Mouse (Mus musculus) cerebellum, adult 18-20 months (tissue): Measurements from ENCODE around the gene Rpl37.

ENCODE experiments used
- DNase-seq, 2 experiments: peaks; one replicate each; pipeline ENCODE4 v3.0.0; 2021

Rpl37 gene

DNA sequence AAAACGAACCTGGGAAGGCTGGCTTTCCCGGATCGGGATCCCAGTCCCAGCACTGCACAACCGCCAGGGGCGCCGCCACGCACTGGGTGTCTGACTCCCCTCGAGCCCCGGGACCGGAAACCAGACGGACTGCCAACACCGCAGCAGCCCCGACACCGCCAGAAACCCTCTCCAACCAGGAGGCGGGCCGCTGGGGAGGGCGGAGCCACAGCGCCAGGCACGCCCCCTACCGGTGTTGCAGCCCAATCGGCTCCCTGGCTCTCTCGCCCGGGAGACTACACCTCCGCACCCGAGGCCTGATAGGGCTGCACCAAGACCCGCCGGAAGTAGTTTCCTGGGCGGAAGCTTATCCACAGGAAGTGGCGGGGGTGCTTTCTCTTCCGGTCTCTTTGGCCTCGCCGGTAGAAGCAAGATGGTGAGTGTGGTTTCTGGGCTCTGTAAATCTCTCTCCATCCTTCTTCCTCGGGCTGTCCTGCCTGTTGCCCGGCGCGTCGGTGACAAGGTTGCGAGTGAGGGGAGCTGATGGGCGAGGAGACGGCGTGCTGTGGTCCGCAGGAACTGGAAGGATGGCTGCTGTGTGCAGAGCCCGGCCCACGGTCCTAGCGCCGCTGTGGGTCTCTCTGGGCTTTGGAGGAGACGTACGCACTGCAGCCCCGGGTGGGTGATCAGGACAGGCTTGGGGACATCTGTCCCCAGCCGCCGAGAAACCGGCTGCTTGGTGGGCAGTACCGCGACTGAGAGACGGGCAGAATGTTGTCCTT is at the start of gene Rpl37:
Rpl37 (plus strand) TSS at position 376 of the 761 bp plus-strand sequence.
- peak; percentile 98 for DNase-seq

DNA sequence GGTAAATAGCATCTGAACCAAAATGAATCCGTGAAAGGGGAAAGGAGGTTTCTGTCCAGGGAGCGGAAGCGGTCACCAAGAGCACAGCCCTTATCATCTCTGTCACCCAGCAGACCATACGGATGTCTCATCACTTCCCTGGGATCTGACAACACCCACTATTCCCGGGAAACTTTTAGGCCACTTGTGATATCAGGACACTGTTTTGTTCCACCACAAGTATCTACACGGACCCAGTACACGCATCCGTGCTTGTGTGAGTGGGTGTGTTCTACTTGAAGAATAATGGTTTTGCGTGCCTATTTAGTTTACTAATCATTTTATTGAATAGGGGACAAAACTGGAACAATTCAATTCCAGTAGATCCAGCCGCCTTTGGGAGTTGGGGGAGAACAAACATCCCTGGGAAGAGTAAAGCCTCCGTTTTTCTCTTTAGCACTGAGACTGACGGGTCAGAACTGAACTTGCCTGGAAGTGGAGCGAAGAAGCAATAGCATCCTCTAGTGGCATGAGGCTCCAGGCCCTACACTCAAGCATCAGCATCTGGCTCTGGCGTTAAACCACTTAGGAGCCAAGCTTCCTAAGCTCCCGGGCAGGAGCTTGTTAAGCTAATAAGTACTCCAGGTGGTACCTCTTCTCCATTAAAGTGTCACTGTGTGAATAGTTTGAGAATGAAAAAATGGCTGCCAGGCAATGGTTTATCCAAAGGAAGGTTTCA is 47.5 kb upstream of the Rpl37 start:
- peak; percentile 55 to 58 for DNase-seq

DNA sequence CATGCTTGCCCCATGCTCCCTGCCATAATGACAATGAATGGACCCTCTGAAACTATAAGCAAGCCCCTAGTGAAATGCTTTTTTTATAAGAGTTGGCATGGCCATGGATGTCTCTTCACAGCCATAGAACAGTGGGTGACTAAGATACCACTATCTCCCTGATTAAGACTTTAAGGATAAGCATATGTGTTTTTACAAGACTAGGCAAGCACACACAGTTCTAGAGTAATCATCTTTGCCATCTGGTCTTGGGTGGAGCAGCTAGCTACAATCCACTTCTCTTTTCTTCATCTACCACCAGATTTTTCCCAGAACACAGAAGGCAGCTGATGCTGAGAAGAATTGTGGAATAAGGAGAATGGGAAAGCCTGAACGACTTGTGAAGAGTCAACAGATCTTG is 35.2 kb upstream of the Rpl37 start:
- DNase-seq: no peak

DNA sequence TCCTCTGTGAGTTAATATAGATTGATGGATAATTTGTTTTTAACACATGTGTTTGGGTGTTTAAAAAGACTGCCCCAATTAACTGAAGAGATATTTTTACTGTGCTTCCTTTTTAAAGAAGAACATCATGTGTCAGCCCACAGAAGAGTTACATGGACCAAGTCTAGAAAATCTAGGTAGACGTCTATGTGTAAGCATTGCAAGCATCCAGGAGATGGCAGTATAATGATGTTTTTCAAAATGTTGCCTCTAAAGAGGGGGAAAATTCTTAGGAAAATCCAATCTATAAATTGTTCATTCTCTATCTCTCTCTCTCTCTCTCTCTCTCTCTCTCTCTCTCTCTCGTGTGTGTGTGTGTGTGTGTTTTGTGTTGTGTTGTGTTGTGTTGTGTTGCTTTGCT is 30.3 kb upstream of the Rpl37 start:
- DNase-seq: no peak

DNA sequence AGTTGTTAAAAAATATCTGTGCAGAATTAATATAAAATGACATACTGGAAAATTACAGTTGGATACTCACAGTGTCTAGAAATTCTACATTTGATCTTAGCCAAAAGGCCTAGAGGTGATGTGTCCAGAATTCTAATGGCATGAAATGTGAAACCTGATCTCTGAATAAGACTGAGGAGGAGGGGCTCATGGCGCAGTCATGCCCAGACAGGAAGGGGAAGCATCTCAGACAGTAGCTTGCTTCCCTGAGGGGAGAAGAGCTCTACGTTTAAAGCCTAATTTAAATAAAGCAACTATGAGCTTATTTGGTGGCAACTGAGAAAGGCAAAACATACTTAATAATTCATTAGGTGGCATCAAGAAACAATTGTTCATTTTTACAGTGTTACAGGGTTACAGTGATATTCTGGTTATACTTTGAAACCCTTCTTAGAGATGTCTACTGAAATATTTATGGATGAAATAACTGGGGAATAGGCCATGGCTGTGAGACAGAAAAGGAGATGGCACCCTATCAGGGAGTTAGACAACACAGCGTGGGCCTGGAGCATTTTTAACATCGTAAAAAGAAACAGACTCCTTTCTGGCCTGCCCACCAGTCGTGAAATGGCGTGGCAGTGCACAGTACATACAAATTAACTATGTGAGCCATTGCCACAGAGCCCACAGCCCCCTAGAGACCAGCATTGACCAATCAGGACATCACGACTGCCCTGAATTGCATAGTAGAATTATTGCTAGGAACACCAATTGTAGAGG is 27.4 kb upstream of the Rpl37 start:
- no peak for DNase-seq

DNA sequence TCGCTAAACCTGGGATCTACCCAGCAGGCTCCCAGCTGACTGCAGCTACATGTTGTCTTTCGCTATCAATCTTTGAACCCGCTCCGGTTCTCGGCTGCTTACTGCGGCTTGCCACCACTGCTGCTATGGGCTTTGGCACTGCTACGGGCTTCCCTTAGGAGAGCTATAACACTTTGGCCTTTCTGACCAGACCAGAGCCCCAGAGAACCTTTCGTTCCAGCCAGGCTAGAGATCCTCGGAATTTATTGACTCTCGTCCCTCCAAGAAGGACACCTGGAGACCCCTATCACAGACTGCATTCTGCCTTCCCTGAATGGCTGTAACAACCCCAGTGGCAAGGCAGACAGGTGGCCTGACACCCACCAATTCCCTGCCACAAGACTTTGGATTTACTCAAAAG is 26.3 kb upstream of the Rpl37 start:
- no peak for DNase-seq

DNA sequence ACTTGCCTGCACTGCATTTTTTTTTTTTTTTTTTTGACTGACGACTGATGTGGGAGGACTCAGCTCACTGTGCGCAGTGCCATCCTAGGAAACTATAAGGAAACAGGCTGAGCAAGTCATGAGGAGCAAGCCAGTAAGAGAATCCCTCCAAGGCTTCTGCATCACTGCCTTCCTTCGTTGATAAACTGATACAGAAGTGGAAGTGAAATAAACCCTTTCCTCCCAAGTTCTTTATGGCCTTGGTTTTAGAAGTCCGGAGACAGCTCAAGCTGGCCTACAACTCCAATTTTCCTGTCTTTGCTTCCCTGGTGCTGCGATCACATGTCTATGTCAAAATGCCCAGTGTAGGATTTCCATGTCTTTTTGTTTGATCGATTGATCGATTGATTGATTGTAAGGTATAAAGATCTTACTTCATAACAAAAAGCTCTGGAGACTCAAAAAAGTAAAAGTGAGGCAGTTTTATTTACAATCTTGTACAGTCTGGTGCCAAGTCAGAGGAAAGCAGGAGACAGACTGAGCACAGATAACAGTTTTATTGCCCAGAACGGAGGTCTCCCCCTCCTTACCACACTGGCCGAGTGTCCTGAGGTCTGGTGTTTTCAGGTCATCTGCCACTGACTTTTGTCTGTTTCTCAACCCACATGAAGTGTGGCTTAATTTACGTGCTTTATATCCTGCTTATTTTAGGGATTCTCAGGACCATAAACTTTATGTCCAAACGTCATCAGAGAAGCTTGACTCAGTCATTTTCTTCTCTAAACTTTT is 20.7 kb upstream of the Rpl37 start:
- DNase-seq: no peak

DNA sequence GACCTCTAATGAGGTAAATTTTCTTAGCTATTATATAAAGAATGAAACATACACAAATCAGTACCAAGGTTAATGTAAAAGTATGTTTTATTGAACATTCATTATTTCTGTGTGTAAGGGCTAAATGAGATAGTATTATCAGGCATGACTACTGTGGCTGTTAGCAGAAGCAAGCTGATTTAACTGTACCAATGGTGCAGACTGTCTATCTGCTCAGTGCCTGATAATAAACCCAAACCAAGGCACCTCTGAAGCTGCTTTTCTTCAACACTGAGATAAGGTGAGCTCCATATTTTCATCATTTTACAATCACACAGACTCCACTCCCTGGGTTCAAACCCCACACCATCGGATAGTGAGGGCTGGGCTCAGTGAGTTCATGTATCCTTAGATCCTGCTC is 19.1 kb upstream of the Rpl37 start:
- no peak for DNase-seq

DNA sequence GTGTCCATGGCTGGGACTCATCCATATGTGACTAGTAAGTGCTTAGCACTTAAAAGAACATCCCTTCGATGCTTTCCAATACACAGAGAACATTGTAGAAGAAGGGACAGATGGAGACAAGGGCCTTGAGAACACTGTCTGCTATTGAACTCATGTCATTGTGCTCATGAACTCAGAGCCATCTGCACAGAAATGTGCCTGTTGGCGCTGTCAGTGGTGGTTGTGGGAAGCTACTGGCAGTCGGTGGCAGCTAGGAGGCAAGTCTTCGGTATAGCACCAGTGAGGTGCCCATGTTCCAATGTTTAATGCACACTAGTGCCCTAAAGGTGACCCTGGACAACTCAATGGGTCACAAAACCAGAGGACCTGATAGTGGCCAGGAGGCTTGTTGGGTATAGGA is 14.1 kb upstream of the Rpl37 start:
- DNase-seq: no peak

DNA sequence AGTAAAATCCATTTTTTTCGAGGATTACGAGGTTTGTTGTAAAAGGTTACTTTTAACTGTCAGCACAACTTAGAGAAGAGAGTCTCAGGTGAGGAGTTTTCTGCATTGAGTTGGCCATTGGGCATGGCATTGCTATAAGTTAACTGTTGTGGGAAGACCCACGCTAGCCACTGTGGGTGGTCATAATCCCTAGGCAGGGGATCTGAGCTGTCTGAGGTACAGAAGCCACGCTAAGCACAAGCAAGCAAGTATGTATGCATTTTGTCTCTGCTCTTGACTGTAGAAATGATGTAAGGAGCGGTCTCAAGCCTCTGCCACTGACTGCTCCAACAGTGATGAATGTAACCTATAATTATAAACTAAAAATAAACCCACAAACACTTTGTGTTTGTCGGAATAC is 10.6 kb upstream of the Rpl37 start:
- DNase-seq: no peak

DNA sequence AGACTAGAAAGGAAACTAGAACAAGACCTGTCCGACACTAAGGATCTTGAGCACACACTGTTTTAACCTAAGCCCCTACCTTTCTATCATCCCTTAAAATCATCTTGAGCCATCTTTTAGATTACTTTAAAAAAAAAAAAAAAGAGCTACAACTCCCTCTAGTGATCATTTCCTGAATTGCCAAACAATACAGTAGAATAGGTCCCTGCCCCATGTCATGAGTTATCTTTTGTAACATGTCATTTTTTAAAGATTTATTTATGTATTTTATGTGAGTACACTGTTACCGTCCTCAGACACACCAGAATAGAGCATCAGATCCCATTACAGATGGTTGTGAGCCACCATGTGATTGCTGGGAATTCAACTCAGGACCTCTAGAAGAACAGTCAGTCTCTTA is 10.2 kb upstream of the Rpl37 start:
- DNase-seq: no peak

DNA sequence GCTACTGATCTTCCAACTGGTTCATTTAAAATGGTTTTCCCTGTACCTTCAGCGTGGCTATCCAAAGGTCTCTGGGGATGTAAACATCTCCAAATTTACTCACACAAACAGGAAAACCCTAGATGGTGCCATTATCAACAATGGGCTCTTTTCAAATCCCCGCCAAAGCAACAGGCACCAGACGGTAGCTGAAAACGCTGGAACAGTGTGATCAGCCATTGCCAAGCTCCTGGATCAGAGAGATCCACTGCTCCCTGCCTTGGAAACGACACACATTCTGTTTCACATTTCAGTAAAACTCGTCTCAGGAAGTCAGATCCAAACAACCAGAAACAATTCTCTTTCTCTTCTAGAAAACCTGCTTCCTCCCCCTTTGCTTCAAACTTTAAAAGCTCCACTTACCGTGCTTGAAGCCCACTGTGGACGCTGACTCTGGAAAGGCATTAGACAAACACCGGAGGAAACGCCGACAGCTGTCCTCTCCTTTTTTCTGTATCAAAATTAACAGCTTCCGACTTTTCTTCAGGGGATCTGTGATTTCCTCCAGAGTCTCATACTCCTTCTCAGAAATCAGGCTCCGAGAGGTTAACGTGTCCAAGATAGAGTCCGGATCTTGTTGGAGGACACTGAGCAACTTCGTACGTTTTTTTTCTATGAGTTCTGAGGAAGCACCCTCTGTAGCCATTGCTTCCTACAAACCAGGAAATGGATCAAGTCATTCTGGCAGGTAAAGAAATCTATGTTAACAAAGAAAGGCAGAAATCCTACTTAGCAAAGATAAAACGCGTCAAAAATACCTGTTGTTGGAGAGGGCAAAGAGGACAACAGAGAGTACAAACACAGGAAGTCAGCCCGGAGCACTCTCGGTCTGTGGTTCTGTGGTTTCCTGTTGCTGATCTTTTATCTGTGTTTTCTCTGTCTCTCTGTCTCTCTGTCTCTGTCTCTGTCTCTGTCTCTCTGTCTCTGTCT is 8.5 kb upstream of the Rpl37 start, which contains the start of gene Card6:
Card6 (minus strand) TSS at position 854 of the 969 bp plus-strand sequence.
- DNase-seq: no peak

DNA sequence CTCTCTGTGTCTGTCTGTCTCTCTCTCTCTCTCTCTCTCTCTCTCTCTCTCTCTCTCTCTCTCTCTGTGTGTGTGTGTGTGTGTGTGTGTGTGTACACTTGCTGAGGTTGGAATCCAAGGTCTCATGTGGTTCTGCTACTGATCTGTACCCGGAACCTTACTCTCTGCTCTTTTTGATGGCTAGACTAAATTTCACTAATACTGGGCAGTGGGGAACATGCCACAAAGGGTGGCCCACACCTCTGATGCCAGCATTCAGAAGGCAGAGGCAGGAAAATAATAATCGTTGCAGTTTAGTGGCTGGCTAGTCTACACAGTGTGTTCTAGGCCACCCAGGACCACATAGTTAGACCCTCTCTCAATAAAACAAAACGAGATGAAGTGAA is 7.8 kb upstream of the Rpl37 start:
- DNase-seq: no peak

DNA sequence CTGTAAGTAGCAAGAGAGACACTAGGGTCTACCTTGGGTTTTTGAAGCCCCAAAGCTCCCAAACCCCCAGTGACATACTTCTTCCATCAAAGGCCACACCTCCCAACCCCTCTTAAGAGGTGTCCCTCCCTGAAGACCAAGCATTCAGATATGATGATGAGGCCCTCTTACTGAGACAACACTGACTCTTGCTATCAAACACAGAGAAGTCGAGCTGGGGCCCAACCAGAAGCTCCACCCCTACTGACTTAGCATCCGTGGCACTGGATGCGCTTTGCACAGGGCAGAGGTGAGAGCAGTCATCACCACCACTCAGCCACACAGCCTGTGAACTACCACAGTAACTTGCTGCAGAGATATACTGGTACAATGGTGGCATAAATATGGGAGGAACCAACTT is 3.8 kb upstream of the Rpl37 start:
- DNase-seq: no peak

DNA sequence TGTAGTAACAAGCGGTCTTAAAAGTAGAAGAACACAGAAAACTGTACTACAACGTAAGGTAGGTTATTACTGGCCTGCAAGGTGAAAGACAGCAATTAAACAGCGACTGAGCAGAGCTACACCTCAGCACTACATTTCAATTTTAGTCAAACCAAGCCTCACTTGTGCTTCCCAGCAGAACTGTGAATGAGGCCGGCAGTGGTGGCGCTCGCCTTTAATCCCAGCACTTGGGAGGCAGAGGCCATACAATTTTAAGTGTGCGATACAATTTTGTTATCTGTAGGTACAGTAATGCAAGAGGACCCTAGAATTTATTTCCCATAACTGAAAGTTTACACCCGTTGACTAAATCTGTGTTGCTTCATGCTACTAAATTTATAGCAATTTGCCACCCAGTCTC is 1.3 kb upstream of the Rpl37 start:
- DNase-seq: no peak

DNA sequence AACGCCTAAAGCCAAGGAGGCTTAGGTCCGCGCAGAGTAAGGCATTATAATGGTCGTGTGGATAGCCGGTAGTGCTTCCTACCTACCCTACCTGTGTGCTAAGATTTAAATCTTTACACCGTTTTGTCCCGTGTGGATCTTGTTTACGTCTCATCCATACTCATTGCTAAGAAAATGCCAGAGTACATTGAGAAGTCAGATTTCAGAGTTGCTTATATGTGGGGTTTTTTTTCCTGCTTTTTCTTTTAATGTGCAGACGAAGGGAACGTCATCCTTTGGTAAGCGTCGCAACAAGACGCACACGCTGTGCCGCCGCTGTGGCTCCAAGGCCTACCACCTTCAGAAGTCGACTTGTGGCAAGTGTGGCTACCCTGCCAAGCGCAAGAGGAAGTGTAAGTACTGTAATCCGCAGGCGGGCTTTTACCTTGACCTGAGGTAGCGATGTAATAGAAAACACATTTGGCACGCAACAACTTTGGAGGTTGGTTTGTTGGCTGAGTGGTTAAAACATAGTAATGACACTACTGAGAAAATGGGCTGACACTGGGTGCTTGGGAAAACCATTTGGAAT is 671 bp downstream of the Rpl37 start:
- DNase-seq: no peak

DNA sequence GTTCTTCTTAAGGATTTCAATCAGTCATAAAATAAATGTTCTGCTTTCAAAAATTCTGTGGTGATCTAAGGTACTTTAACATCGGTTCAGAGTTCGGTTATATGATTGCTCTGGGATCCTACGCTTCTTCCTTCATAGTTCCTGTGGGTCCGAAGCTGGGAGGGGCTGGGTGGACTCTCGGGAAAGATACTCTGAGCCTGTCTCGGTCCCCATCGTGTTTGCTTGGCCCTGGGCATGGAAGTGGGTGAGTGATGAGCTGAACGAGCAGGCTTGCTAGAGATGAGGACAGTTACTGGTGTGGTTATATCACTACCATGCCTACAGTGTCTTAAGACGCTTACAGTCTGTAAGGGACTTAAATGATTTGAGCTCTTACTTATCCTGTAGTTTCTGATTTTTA is 2.2 kb downstream of the Rpl37 start:
- no peak for DNase-seq

DNA sequence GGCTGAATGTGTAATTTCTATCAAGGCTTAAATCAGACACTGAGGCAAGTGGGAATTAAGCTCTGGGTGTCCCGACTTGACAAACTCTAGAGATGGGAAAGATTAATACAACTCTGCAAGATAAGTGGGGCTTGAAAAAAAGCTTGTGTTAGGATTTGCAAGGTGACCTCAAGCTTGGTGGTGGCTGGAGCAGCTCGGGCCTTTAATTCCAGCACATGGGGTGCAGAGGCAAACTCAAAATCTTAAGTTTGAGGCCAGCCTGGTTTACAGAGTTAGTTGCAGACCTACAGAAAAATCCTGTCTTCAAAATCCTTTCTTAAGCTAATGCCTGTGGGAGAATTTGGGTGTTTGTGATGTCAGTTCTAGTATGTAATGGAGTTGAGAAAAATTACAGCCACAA is 2.7 kb downstream of the Rpl37 start:
- no peak for DNase-seq

DNA sequence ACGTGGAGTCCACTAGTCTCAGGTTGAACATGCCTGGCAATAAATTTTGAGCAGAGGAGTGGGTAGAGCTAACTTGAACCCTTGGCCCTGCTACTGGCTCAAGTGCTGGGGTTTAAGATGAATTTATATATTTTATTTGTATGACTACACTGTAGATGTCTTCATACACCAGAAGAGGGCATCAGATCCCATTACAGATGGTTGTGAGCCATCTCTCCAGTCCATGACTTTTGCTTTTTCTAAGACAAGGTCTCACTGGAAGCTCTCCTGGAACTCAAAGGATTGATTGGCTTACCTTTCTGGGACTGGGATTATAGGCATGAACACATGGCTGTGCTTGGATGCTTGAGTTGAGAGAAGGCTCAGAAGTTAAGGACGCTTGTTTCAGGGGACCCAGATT is 3.3 kb downstream of the Rpl37 start:
- DNase-seq: no peak

DNA sequence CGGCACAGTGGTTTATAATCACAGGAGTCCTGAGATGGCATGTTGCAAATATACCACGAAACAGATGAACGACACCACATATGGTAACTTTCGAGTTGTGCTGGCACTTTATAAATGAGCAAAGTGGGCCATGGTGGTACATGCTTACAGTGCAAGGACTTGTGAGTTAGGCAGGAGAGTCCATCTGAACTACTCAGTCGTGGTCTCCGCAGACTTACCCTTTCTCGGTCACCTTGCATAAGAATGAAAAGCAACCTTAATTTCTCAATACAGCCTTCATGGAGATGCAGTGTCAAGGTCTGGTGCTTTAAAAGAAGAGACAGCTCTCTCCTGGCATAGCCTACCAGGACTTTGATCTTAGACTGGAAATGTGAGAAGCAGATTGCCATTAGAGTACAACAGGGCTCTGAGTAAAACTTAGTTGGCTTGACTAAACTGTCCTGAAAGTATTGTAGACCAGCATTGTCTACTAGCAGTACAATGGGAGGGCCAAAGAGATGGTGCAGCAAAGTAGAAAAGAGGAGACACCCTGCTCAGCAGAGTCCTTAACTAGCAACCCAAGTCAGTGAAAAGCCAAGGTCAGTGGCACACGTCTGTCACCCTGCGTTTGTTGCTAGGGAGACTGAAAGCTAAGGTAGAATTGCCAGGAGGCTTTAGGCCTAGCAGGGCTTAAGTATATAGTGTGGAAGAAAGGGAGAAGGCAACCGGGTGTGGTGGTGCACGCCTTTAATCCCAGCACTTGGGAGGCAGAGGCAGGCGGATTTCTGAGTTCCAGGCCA is 5.3 kb downstream of the Rpl37 start:
- no peak for DNase-seq

DNA sequence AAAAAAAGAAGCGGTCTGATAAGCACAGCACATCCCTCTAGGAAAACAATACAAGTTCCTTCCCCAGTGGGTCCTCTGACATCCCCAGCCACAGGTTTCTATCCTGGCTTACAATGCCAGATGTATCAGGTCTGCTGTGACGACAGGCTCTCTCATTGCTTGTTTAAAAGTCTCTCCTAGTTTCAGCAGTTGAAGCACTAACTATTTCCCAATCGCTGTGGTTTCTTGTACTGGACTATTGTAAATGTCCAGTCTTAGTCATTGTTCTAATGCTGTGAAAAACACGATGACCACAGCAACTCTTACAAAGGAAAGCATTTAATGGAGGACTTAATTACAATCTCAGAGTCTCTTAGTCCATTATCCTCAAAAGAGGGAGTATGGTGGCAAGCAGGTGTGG is 10.0 kb downstream of the Rpl37 start:
- no peak for DNase-seq
